Mouse (Mus musculus) spleen, postnatal 36 days (tissue): ENCODE data around the gene Tgfb2.

Experiments used
- DNase-seq, 2 experiments: peaks; one replicate each; pipeline ENCODE4 v3.0.0; 2022; ENCODE audit warnings: low spot score in 2 of 2, mixed read lengths in 1 of 2

Tgfb2 gene

GRCm38 (mm10) chr1:186705915-186706248, at the start of gene Tgfb2:
Gene Tgfb2 (minus strand): TSS chr1:186705989.
- DNase-seq = no peak

GRCm38 (mm10) chr1:186749675-186750283, 44.0 kb upstream of the Tgfb2 start:
- no peak for DNase-seq

GRCm38 (mm10) chr1:186748724-186749653, 43.2 kb upstream of the Tgfb2 start, which contains the start of gene Rrp15:
Gene Rrp15 (minus strand): TSS chr1:186749358.
- DNase-seq = peak; percentile 71 to 73

GRCm38 (mm10) chr1:186739828-186740227, 34.0 kb upstream of the Tgfb2 start:
- DNase-seq = no peak

GRCm38 (mm10) chr1:186735537-186735936, 29.7 kb upstream of the Tgfb2 start:
- DNase-seq = no peak

- DNase-seq = no peak
Observed at GRCm38 (mm10) chr1:186733052-186733451, 27.3 kb upstream of the Tgfb2 start.

GRCm38 (mm10) chr1:186728778-186729177, 23.0 kb upstream of the Tgfb2 start:
- DNase-seq = no peak

- no peak for DNase-seq
Observed at GRCm38 (mm10) chr1:186726117-186726516, 20.3 kb upstream of the Tgfb2 start.

- no peak for DNase-seq
Observed at GRCm38 (mm10) chr1:186722299-186722698, 16.5 kb upstream of the Tgfb2 start.

GRCm38 (mm10) chr1:186721846-186722245, 16.1 kb upstream of the Tgfb2 start:
- DNase-seq = peak; percentile 29 to 40

- no peak for DNase-seq
Observed at GRCm38 (mm10) chr1:186721166-186721565, 15.4 kb upstream of the Tgfb2 start.

GRCm38 (mm10) chr1:186719708-186720107, 13.9 kb upstream of the Tgfb2 start:
- DNase-seq = no peak

- DNase-seq = no peak
Observed at GRCm38 (mm10) chr1:186718881-186719280, 13.1 kb upstream of the Tgfb2 start.

GRCm38 (mm10) chr1:186714980-186715896, 9.4 kb upstream of the Tgfb2 start:
- DNase-seq = no peak

- no peak for DNase-seq
Observed at GRCm38 (mm10) chr1:186714215-186714614, 8.4 kb upstream of the Tgfb2 start.

GRCm38 (mm10) chr1:186712802-186713471, 7.1 kb upstream of the Tgfb2 start:
- no peak for DNase-seq

GRCm38 (mm10) chr1:186705203-186705914, 430 bp downstream of the Tgfb2 start:
- no peak for DNase-seq

- no peak for DNase-seq
Observed at GRCm38 (mm10) chr1:186703980-186704701, 1.6 kb downstream of the Tgfb2 start.

- peak in 1 of 2 experiments; percentile 13 for DNase-seq
Observed at GRCm38 (mm10) chr1:186703256-186703979, 2.4 kb downstream of the Tgfb2 start.
